Mouse (Mus musculus) CH12.LX (cell line): ENCODE results near the gene Gpsm1. TPM values are rescaled to one million over a fixed set of nuclear protein-coding genes. Genes with fewer than 3 reads are reported as not detected.

Experiments
- DNase-seq: peaks from one replicate; pipeline ENCODE4 v3.0.0-alpha.2; 2013; ENCODE audit errors: extremely low read depth
- H3K27ac ChIP-seq: 2 replicates; pipeline ENCODE4 v1.5.1; 2012; ENCODE audit warnings: low read depth, mild to moderate bottlenecking, control low read depth, moderate library complexity; ENCODE audit not compliant: insufficient read depth
- H3K27me3 ChIP-seq: replicated peaks from 2 replicates; pipeline ENCODE3; 2012; ENCODE audit warnings: inconsistent platforms
- H3K36me3 ChIP-seq, 2 experiments: replicated peaks in 1 of 2; 2 replicates each; pipeline versions ENCODE3 to v1.6.1; 2012; ENCODE audit warnings: inconsistent platforms in 1 of 2, low read length in 1 of 2, mild to moderate bottlenecking in 1 of 2, mixed read lengths in 1 of 2, moderate library complexity in 1 of 2; ENCODE audit not compliant: control insufficient read depth in 1 of 2, insufficient read depth in 1 of 2
- H3K4me1 ChIP-seq, 2 experiments: 2 replicates each; pipeline ENCODE4 v1.6.1; 2012; ENCODE audit warnings: inconsistent platforms in 1 of 2, moderate library complexity in 1 of 2; ENCODE audit not compliant: insufficient read depth in 2 of 2, control insufficient read depth in 1 of 2
- H3K4me2 ChIP-seq: 2 replicates; pipeline ENCODE4 v1.6.1; 2012; ENCODE audit warnings: low read depth, mild to moderate bottlenecking, control low read depth; ENCODE audit not compliant: poor library complexity, insufficient read depth, severe bottlenecking
- H3K4me3 ChIP-seq, 3 experiments: fragments of 150-350 bp in 1 of 3; sonication (generic) in 1 of 3; replicated peaks in 1 of 3; 2 replicates each; pipeline versions ENCODE3 to v1.5.1; 2011 to 2012; ENCODE audit warnings: low read depth in 2 of 3, low read length in 2 of 3, mild to moderate bottlenecking in 2 of 3, moderate library complexity in 2 of 3, control low read depth in 1 of 3, improper control_type of control experiment in 1 of 3, inconsistent platforms in 1 of 3, mixed read lengths in 1 of 3; ENCODE audit not compliant: poor library complexity in 1 of 3
- H3K79me2 ChIP-seq: replicated peaks from 2 replicates; pipeline ENCODE4 v1.6.1; 2012; ENCODE audit warnings: mild to moderate bottlenecking, moderate library complexity; ENCODE audit not compliant: control insufficient read depth, poor library complexity, insufficient read depth, severe bottlenecking; ENCODE audit errors: extremely low read depth
- H3K9ac ChIP-seq: 2 replicates; pipeline ENCODE4 v1.6.1; 2012; ENCODE audit warnings: low read depth, mild to moderate bottlenecking, control low read depth, moderate library complexity; ENCODE audit not compliant: insufficient read depth
- H3K9me3 ChIP-seq: replicated peaks from 2 replicates; pipeline ENCODE3; 2012; ENCODE audit warnings: low read length, inconsistent platforms, mixed read lengths
- CHD1 ChIP-seq: IDR thresholded peaks from 2 replicates; pipeline ENCODE4 v1.6.1; 2012; ENCODE audit warnings: low read depth, low read length, improper control_type of control experiment, inconsistent platforms
- CTCF ChIP-seq, 2 experiments: IDR thresholded peaks in 1 of 2; conservative IDR thresholded peaks in 1 of 2; 2 replicates each; pipeline ENCODE4 v1.5.1; 2011 to 2012; ENCODE audit warnings: low read depth in 2 of 2, low read length in 2 of 2, improper control_type of control experiment in 1 of 2, inconsistent platforms in 1 of 2, mild to moderate bottlenecking in 1 of 2, moderate library complexity in 1 of 2
- E2F4 ChIP-seq: IDR thresholded peaks from 2 replicates; pipeline ENCODE4 v1.6.1; 2011; ENCODE audit warnings: low read depth, low read length, improper control_type of control experiment; ENCODE audit not compliant: insufficient replicate concordance
- ELF1 ChIP-seq: IDR thresholded peaks from 2 replicates; pipeline ENCODE4 v1.6.1; 2014; ENCODE audit warnings: low read depth, mild to moderate bottlenecking, inconsistent platforms, low read length, improper control_type of control experiment
- EP300 ChIP-seq: IDR thresholded peaks from 2 replicates; pipeline ENCODE4 v1.6.1; 2011; ENCODE audit warnings: low read length, improper control_type of control experiment
- ETS1 ChIP-seq: conservative IDR thresholded peaks from 2 replicates; pipeline ENCODE4 v1.6.1; 2012; ENCODE audit warnings: low read depth, mild to moderate bottlenecking, inconsistent platforms, low read length, improper control_type of control experiment, moderate library complexity
- GABPA ChIP-seq: IDR thresholded peaks from 2 replicates; pipeline ENCODE4 v1.6.1; 2012; ENCODE audit warnings: low read depth, low read length, improper control_type of control experiment, inconsistent platforms; ENCODE audit not compliant: insufficient replicate concordance
- HCFC1 ChIP-seq: IDR thresholded peaks from 2 replicates; pipeline ENCODE4 v1.6.1; 2012; ENCODE audit warnings: low read depth, mild to moderate bottlenecking, inconsistent platforms, low read length, improper control_type of control experiment
- IRF4 ChIP-seq: IDR thresholded peaks from 2 replicates; pipeline ENCODE4 v1.6.1; 2014; ENCODE audit warnings: low read depth, mild to moderate bottlenecking, inconsistent platforms, low read length, improper control_type of control experiment
- JUN ChIP-seq: IDR thresholded peaks from 2 replicates; pipeline ENCODE4 v1.6.1; 2011; ENCODE audit warnings: low read depth, mild to moderate bottlenecking, low read length, improper control_type of control experiment, moderate library complexity; ENCODE audit not compliant: insufficient read depth
- JUND ChIP-seq: conservative IDR thresholded peaks from 2 replicates; pipeline ENCODE4 v1.6.1; 2011; ENCODE audit warnings: low read depth, low read length, improper control_type of control experiment
- MAX ChIP-seq: IDR thresholded peaks from 2 replicates; pipeline ENCODE4 v1.6.1; 2011; ENCODE audit warnings: low read length, improper control_type of control experiment
- MAZ ChIP-seq: IDR thresholded peaks from 2 replicates; pipeline ENCODE4 v1.6.1; 2012; ENCODE audit warnings: low read depth, mild to moderate bottlenecking, inconsistent platforms, low read length, improper control_type of control experiment, moderate library complexity
- MEF2A ChIP-seq: IDR thresholded peaks from 2 replicates; pipeline ENCODE4 v1.6.1; 2014; ENCODE audit warnings: low read depth, mild to moderate bottlenecking, inconsistent platforms, low read length, improper control_type of control experiment, borderline replicate concordance
- MYC ChIP-seq: IDR thresholded peaks from 2 replicates; pipeline ENCODE4 v1.6.1; 2011; ENCODE audit warnings: low read depth, mild to moderate bottlenecking, improper control_type of control experiment, low read length
- PAX5 ChIP-seq: IDR thresholded peaks from 2 replicates; pipeline ENCODE4 v1.6.1; 2012; ENCODE audit warnings: low read length, inconsistent platforms, mixed read lengths
- POLR2A ChIP-seq: IDR thresholded peaks from 2 replicates; pipeline ENCODE4 v1.6.1; 2011; ENCODE audit warnings: low read depth, mild to moderate bottlenecking, improper control_type of control experiment, low read length
- POLR2AphosphoS2 ChIP-seq: IDR thresholded peaks from 2 replicates; pipeline ENCODE4 v1.6.1; 2011; ENCODE audit warnings: low read depth, low read length, improper control_type of control experiment
- RAD21 ChIP-seq: IDR thresholded peaks from 2 replicates; pipeline ENCODE4 v1.6.1; 2011; ENCODE audit warnings: low read depth, mild to moderate bottlenecking, low read length, improper control_type of control experiment, moderate library complexity
- SIN3A ChIP-seq: IDR thresholded peaks from 2 replicates; pipeline ENCODE4 v1.6.1; 2012; ENCODE audit warnings: low read length, improper control_type of control experiment, inconsistent platforms
- TBP ChIP-seq: conservative IDR thresholded peaks from 2 replicates; pipeline ENCODE4 v1.6.1; 2011; ENCODE audit warnings: low read depth, low read length, improper control_type of control experiment
- TCF12 ChIP-seq: IDR thresholded peaks from 2 replicates; pipeline ENCODE4 v1.6.1; 2014; ENCODE audit warnings: low read depth, mild to moderate bottlenecking, inconsistent platforms, low read length, improper control_type of control experiment
- USF1 ChIP-seq: IDR thresholded peaks from 2 replicates; pipeline ENCODE4 v1.6.1; 2014; ENCODE audit warnings: low read depth, mild to moderate bottlenecking, inconsistent platforms, low read length, improper control_type of control experiment
- USF2 ChIP-seq: conservative IDR thresholded peaks from 2 replicates; pipeline ENCODE4 v1.6.1; 2011; ENCODE audit warnings: low read depth, low read length, improper control_type of control experiment
- ZC3H11A ChIP-seq: IDR thresholded peaks from 2 replicates; pipeline ENCODE4 v1.6.1; 2012; ENCODE audit warnings: low read depth, mild to moderate bottlenecking, inconsistent platforms, low read length, improper control_type of control experiment
- ZMIZ1 ChIP-seq: IDR thresholded peaks from 2 replicates; pipeline ENCODE4 v1.6.1; 2012; ENCODE audit warnings: low read depth, mild to moderate bottlenecking, inconsistent platforms, low read length, improper control_type of control experiment
- ZNF384 ChIP-seq: IDR thresholded peaks from 2 replicates; pipeline ENCODE4 v1.6.1; 2012; ENCODE audit warnings: low read depth, low read length, improper control_type of control experiment, inconsistent platforms
- dilution Hi-C: fragments of 300-500 bp; cut with MboI; formaldehyde crosslinking; loops from 2 replicates; pipeline ENCODE4 v1.14.3; 2020; ENCODE audit warnings: low sequenced_read_pairs; ENCODE audit not compliant: extremely low pct_unique_long_range_greater_than_20kb, extremely low pct_ligation_motif_present
- in situ Hi-C: fragments of 300-500 bp; cut with MboI; formaldehyde crosslinking; loops from 3 replicates; pipeline ENCODE4 v1.14.3; 2019; ENCODE audit warnings: low sequenced_read_pairs, low pct_ligation_motif_present, low pct_unique_long_range_greater_than_20kb, mixed read lengths
- polyA plus RNA-seq: library from polyadenylated mRNA; unstranded; fragments of >175 nt; gene quantifications from 2 replicates; pipeline ENCODE4 v1.2.1, GENCODE M21; 2012; ENCODE audit warnings: low read depth; ENCODE audit not compliant: insufficient read length
- total RNA-seq, 2 experiments: library from RNA; depleted of rRNA; stranded (reverse); fragments of 300-350 nt in 1 of 2; fragments of >200 nt in 1 of 2; gene quantifications; 2 replicates each; pipeline ENCODE4 v1.2.3; 2012 to 2014

Gpsm1 gene
- total and polyA plus RNA-seq, 3 experiments: 3.2 to 8.1 (median 3.6) TPM

DNA sequence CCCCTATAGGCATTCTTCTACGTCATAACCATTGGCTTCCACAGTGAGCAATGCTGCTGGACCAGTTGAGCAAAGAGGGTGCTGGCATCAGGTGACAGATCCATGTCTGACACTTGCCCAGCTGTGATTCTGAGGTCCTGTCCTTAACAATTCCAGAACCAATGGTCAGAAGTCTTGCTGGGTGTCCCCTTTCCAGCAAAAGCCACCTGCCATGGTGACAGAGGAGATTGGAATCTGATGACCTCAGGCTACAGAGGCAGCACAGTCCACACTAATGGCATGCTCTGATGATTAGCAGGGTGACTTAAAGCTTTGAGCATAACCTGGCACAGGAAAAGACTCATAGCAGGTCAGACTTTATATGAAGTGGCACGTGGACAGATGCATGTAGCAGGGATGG is 9.8 kb upstream of the Gpsm1 start:
- TF ChIP-seq MAZ: no peak
- TF ChIP-seq TBP: no peak
- no peak for TF ChIP-seq EP300
- no peak for TF ChIP-seq GABPA
- no peak for TF ChIP-seq SIN3A
- TF ChIP-seq CHD1: no peak
- TF ChIP-seq ZMIZ1: no peak
- TF ChIP-seq MEF2A: no peak
- TF ChIP-seq PAX5: no peak
- no peak for TF ChIP-seq POLR2AphosphoS2
- no peak for TF ChIP-seq JUN
- TF ChIP-seq POLR2A: no peak
- TF ChIP-seq E2F4: no peak
- TF ChIP-seq JUND: no peak
- TF ChIP-seq MAX: no peak
- no peak for TF ChIP-seq IRF4
- TF ChIP-seq HCFC1: no peak
- no peaks in the 10 kb centered on the region for H3K36me3 ChIP-seq
- in situ Hi-C loops (no loop called here), dilution Hi-C loops (no loop called here)
- no peak overlapping the region for H3K4me3 ChIP-seq
- H3K79me2 ChIP-seq: no peaks in the 10 kb centered on the region
- no peak overlapping the region for H3K4me2 ChIP-seq
- no peaks in the 10 kb centered on the region for H3K4me1 ChIP-seq
- DNase-seq: no peak
- peaks cover 15% of the 10 kb centered on the region for H3K9me3 ChIP-seq
- no peak overlapping the region for H3K27ac ChIP-seq
- H3K27me3 ChIP-seq: peaks cover 34% of the 10 kb centered on the region
- H3K9ac ChIP-seq: no peak overlapping the region

DNA sequence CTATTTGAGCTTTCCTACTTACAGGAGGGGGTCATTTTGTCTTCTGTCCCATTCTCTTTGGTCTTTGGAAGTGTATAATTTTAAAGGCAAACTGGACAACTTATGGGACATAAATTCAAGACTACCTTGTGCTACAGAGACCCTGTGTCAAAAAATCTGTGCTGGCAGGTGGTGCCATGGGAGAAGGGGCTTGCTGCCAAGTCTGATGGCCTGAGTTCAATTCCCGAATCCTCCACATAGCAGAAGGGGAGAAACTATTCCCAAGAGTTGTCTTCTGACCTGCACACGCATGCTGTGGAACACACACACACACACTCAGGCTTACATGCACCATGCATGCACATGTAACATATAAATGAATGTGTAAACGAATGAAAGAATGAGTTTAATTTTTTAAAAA is 8.6 kb upstream of the Gpsm1 start:
- Histone ChIP-seq H3K27ac (no peak overlapping the region), H3K4me1 (peaks cover 1 to 5% of the 10 kb centered on the region in 2 experiments)
- TF ChIP-seq ELF1 (no peak), MYC (no peak), TCF12 (no peak), EP300 (no peak), ZNF384 (no peak), JUND (no peak), HCFC1 (no peak), PAX5 (no peak), MAZ (no peak), USF1 (no peak), RAD21 (no peak), ZC3H11A (no peak), ETS1 (no peak), ZMIZ1 (no peak), GABPA (no peak), USF2 (no peak), POLR2AphosphoS2 (no peak), MAX (no peak), CTCF (conservative IDR thresholded peaks at IDR 0.05 in 1 of 2, IDR thresholded peaks at IDR 0.05 in 1 of 2; ENCODE audit: low read depth in 2 of 2, low read length in 2 of 2) (no peak)
- TF ChIP-seq, all 38 proteins: peak for 0
- H3K4me3 ChIP-seq: no peak overlapping the region
- H3K4me2 ChIP-seq: no peak overlapping the region
- DNase-seq: no peak
- H3K79me2 ChIP-seq: no peaks in the 10 kb centered on the region
- peaks cover 27% of the 10 kb centered on the region for H3K27me3 ChIP-seq
- no peaks in the 10 kb centered on the region for H3K36me3 ChIP-seq
- H3K9me3 ChIP-seq: peaks cover 15% of the 10 kb centered on the region
- no peak overlapping the region for H3K9ac ChIP-seq
- in situ Hi-C loops (no loop called here), dilution Hi-C loops (no loop called here)
